Mouse (Mus musculus): ENCODE data around the gene Slc26a10.

Slc26a10 gene

DNA sequence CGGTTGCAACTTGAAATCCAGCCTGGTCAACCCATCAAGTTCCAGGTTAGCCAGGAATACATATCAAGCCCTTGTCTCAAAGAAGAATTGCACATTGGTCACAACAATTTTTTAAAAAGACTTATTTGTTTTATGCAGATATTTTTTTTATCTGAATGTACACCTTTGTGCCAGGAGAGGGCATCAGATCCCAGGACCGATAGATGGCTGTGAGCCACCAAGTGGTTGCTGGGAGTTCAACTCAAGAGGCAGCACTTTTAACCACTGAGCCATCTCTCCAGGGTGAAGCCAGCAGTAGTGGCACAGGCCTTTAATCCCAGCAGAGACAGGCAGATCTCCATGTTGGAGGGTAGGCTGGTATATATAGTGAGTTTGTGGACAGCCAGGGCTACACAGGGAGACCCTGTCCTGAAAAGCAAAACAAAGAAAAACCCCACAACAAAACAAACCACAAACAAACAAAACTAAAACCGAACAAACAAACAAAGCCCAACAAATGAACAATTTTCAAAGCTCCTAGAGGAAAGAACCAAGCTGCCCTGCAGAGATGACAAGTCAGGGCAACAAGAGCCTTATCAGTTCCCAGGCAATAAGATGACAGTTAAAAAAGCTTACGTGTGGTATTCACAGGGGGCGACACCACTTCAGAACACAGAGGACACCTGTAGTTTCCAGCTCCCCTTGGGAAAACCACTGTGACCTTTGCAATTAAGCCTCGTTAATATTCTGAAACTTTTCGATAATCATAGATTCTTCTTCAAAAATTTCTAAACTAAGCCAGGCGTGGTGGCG lies 55.0 kb downstream of the Slc26a10 start:
- peak; percentile 66 for DNase-seq

DNA sequence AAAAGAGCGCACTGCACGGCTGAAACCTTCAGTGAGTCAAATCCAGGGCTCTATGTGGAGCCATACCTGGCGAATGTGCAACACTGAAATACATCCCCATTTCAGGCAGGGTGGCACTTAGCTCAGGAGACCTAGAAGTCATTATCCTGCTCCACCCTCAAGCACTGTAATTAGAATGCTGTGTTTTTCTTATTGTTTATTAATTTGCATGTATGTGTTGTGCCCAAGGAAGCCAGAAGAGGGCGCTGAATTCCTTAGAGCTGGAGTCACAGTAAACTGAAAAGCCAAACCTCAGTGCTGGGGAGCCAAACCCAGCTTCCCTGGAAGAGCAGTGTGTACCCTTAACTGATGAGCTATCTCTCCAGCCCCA lies 57.0 kb downstream of the Slc26a10 start:
- peak; percentile 72 for DNase-seq

DNA sequence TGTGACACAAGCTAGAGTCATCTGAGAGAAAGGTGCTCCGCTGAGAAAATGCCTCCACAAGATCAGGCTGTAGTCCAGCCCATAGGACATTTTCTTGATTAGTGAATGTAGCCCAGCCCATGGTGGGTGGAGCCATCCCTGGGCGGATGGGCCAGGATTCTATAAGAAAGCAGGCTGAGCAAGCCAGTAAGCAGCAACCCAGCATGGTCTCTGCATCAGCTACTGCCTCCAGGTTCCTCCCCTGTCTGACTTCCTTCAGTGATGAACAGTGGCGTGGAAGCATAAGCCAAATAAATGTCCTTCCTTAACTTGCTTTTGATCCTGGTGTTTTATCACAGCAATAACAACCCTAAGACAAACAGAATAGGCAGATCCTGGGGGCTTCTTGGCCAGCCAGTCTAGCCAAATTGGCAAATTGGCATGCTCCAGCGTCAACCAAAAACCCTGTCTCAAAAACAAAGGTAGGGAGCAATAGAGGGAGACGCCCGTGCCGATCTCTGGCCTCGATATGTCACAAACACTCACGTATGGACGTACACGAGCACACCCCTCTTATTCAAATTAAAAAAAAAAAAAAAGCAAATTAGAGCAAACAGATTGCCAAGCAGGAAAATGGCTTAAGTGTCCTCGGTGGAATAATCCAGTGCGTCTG lies 57.5 kb downstream of the Slc26a10 start:
- no peak for DNase-seq

DNA sequence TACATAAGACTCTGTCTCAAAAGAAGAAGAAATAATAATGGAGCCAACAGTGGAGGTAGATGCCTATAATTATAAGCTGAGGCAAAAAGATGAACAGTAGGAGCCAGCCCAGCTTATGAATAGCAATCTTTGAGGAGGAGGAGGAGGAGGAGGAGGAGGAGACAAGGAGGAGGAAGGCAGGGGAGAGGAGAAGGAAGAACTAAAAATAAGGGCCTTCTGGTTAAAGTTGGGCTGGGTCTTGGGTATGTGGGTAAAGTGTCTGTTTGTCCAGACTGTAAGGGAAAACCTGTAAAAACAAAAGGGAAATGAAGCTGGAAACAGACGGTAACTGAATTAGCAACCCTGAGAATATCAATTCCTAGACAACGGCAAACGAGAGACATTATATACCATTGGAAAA lies 58.4 kb downstream of the Slc26a10 start:
- no peak for DNase-seq
